In genomic region chr8:118378985-118379384, GRCm38 (mm10) we compare ENCODE assay signal across 15 mouse cellular contexts.
A peak's percentile ranks its signal among the peaks of the same experiment; 100 is the strongest.
DNase-seq lines count a peak whose midpoint lies in the region; ATAC-seq lines count a peak whose summit lies in the region.
"Had no signal": no experiment of that assay in that cellular context is flagged by ENCODE, and none has a peak within 500 bp of the region (broad histone marks: within the 10 kb centered on the region; RNA-seq: fewer than 3 reads in every experiment).

No protein-coding gene starts in this region.

- no peak for ATAC-seq in midbrain, embryonic 13.5 days
- ATAC-seq in midbrain, embryonic 11.5 days (ENCODE audit: low FRiP score) = no peak
- ATAC-seq in heart, embryonic 12.5 days (ENCODE audit: insufficient number of reproducible peaks, low FRiP score) = peak; percentile 80; the same call in 1 of the 2 replicates
- ATAC-seq in hindbrain, embryonic 15.5 days (ENCODE audit: low FRiP score, low read depth) = no peak

- H3K9ac ChIP-seq in midbrain, embryonic 13.5 days (replicated peaks) = no peak overlapping the region
- no peak overlapping the region for H3K9ac ChIP-seq in midbrain, embryonic 11.5 days (ENCODE audit: low read length)
- no peak overlapping the region for H3K9ac ChIP-seq in heart, embryonic 12.5 days
- no peak overlapping the region for H3K9ac ChIP-seq in hindbrain, embryonic 15.5 days
- H3K9ac ChIP-seq: embryonic facial prominence, embryonic 15.5 days; forebrain, embryonic 12.5 days; liver, embryonic 13.5 days had no signal

- no peak for DNase-seq in midbrain, embryonic 11.5 days (ENCODE audit: low spot score, missing footprints)
- no peak for DNase-seq in kidney, postnatal 36 days
- no peak for DNase-seq in layer of hippocampus, postnatal 25 days (ENCODE audit: extremely low spot score in 1 of 2, low spot score in 1 of 2)
- no peak for DNase-seq in right cerebral cortex, postnatal 25 days
- DNase-seq: adrenal gland, adult 2 months; cerebellum, adult 18-20 months; kidney, adult 8-10 months; liver, embryonic 13.5 days had no signal

- WGBS in midbrain, embryonic 13.5 days = 88% methylated on average over 8 of the region's 8 CpGs
- 91% methylated on average over 8 of the region's 8 CpGs for WGBS in midbrain, embryonic 11.5 days
- 42% methylated on average over 8 of the region's 8 CpGs for WGBS in heart, embryonic 12.5 days
- WGBS in hindbrain, embryonic 15.5 days = 65% methylated on average over 8 of the region's 8 CpGs

- H3K27me3 ChIP-seq in midbrain, embryonic 13.5 days = no peaks in the 10 kb centered on the region
- H3K27me3 ChIP-seq in midbrain, embryonic 11.5 days (ENCODE audit: control insufficient read depth, insufficient read depth, low read length) = no peaks in the 10 kb centered on the region
- H3K27me3 ChIP-seq in heart, embryonic 12.5 days (replicated peaks) = no peaks in the 10 kb centered on the region
- H3K27me3 ChIP-seq in hindbrain, embryonic 15.5 days = no peaks in the 10 kb centered on the region
- H3K27me3 ChIP-seq: embryonic facial prominence, embryonic 15.5 days; forebrain, embryonic 12.5 days; liver, embryonic 13.5 days had no signal

- no peak overlapping the region for H3K4me2 ChIP-seq in midbrain, embryonic 13.5 days (replicated peaks)
- H3K4me2 ChIP-seq in midbrain, embryonic 11.5 days = no peak overlapping the region
- H3K4me2 ChIP-seq in heart, embryonic 12.5 days = peak overlapping the region; percentile 24
- H3K4me2 ChIP-seq in hindbrain, embryonic 15.5 days = no peak overlapping the region
- H3K4me2 ChIP-seq: embryonic facial prominence, embryonic 15.5 days; forebrain, embryonic 12.5 days; liver, embryonic 13.5 days had no signal

- peak overlapping the region; percentile 65; the same call in 1 of the 2 replicates for H3K27ac ChIP-seq in midbrain, embryonic 13.5 days
- H3K27ac ChIP-seq in midbrain, embryonic 11.5 days (ENCODE audit: low read depth, low read length) = no peak overlapping the region
- H3K27ac ChIP-seq in heart, embryonic 12.5 days (ENCODE audit: poor library complexity, severe bottlenecking) = peak overlapping the region; percentile 89
- H3K27ac ChIP-seq in hindbrain, embryonic 15.5 days (replicated peaks) = peak overlapping the region; percentile 75; the same call in 1 of the 2 replicates
- H3K27ac ChIP-seq: embryonic facial prominence, embryonic 15.5 days; liver, embryonic 13.5 days had no signal

- no peaks in the 10 kb centered on the region for H3K9me3 ChIP-seq in midbrain, embryonic 13.5 days
- H3K9me3 ChIP-seq in midbrain, embryonic 11.5 days (ENCODE audit: control insufficient read depth, low read length) = no peaks in the 10 kb centered on the region
- no peaks in the 10 kb centered on the region for H3K9me3 ChIP-seq in heart, embryonic 12.5 days (replicated peaks)
- no peaks in the 10 kb centered on the region for H3K9me3 ChIP-seq in hindbrain, embryonic 15.5 days
- H3K9me3 ChIP-seq: embryonic facial prominence, embryonic 15.5 days; forebrain, embryonic 12.5 days had no signal

- peaks cover 40% of the 10 kb centered on the region for H3K4me1 ChIP-seq in midbrain, embryonic 13.5 days (replicated peaks)
- H3K4me1 ChIP-seq in midbrain, embryonic 11.5 days (ENCODE audit: control insufficient read depth, insufficient read depth, low read length) = peaks cover 11% of the 10 kb centered on the region
- H3K4me1 ChIP-seq in heart, embryonic 12.5 days (replicated peaks) = peaks cover 54% of the 10 kb centered on the region
- peaks cover 32% of the 10 kb centered on the region for H3K4me1 ChIP-seq in hindbrain, embryonic 15.5 days (replicated peaks)
- H3K4me1 ChIP-seq: liver, embryonic 13.5 days had no signal

- H3K4me3 ChIP-seq in midbrain, embryonic 13.5 days (replicated peaks) = no peak overlapping the region
- H3K4me3 ChIP-seq in midbrain, embryonic 11.5 days (ENCODE audit: low read depth, low read length) = no peak overlapping the region
- no peak overlapping the region for H3K4me3 ChIP-seq in heart, embryonic 12.5 days
- H3K4me3 ChIP-seq in hindbrain, embryonic 15.5 days = no peak overlapping the region
- H3K4me3 ChIP-seq: embryonic facial prominence, embryonic 15.5 days; forebrain, embryonic 12.5 days; liver, embryonic 13.5 days; myocyte had no signal

- H3K36me3 ChIP-seq in midbrain, embryonic 13.5 days = no peaks in the 10 kb centered on the region
- no peaks in the 10 kb centered on the region for H3K36me3 ChIP-seq in midbrain, embryonic 11.5 days (ENCODE audit: control insufficient read depth, insufficient read depth, low read length)
- H3K36me3 ChIP-seq in heart, embryonic 12.5 days = no peaks in the 10 kb centered on the region
- no peaks in the 10 kb centered on the region for H3K36me3 ChIP-seq in hindbrain, embryonic 15.5 days
- H3K36me3 ChIP-seq: embryonic facial prominence, embryonic 15.5 days; forebrain, embryonic 12.5 days; G1E; liver, embryonic 13.5 days had no signal
